Mouse (Mus musculus): ENCODE measurements around the gene Gnat1.

DNA sequence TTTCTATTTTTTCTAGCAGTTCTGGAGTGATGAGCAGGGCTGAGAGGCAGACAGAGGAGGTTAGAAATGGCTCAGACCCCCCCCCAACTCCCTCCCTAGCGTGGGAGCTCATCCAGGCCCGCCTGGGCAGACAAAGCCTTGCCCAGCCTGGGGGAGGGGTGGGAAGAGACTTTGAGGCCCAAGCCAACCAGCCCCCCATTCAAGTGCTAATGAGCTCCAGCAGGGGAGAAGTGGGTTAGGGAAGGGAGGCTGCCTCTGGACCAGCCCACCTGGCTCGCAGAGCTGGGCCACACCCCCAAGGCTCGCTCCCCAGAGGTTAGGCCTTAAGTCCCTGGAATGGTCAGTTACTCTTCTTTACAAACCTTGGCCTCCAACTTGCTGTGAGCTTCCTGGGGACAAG is 48.9 kb downstream of the Gnat1 start:
- TF ChIP-seq CTCF (IDR thresholded peaks at IDR 0.05; ENCODE audit: low read depth), result no peak
- no peak for TF ChIP-seq EP300 (IDR thresholded peaks at IDR 0.05; ENCODE audit: low read depth)

Measured in liver, postnatal 0 days (tissue).